Mouse (Mus musculus) megakaryocyte, embryonic 14.5 days (primary cell): ENCODE results near the gene Rnase2a.

ENCODE experiments used
- FLI1 ChIP-seq: IDR thresholded peaks from 2 replicates; pipeline ENCODE4 v1.6.1; 2012; ENCODE audit warnings: low read length, inconsistent platforms, mixed read lengths
- GATA1 ChIP-seq: IDR thresholded peaks from 3 replicates; pipeline ENCODE4 v1.6.1; 2012; ENCODE audit warnings: mixed read lengths, low read length, inconsistent platforms, borderline replicate concordance

- TF ChIP-seq GATA1: no peak
- TF ChIP-seq FLI1: no peak
Measured at GRCm38 (mm10) chr14:51250348-51250747, 5.6 kb downstream of the Rnase2a start.
